Mouse (Mus musculus): ENCODE measurements around the gene Arhgef3. TPM values are rescaled to one million over a fixed set of nuclear protein-coding genes. Genes with fewer than 3 reads are reported as not detected.

Gene Arhgef3
- total and polyA plus RNA-seq, 3 experiments, result 11.1 to 27.8 (median 23.0) TPM

DNA sequence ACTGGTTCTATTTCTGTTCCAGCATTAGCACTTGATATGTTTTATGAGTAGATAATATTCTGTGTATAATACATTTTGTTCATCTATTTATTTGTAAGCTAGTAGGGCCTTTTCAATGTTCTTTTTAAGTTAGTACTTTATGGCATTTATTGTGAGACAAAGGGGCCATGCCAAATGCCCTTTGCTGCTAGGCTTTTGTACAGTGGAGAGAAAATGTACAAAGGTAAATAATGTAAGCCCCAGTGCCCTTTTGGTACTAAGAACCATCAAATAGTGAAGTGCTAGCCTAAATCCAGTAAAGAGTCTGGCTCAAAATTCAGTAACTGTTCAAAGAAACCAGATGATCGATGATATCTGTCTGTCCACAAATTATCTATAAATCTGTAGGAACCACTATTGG lies 307.6 kb downstream of the Arhgef3 start:
- no peak for DNase-seq
- Histone ChIP-seq H3K4me1 (ENCODE audit: control insufficient read depth, insufficient read depth, low read length) (no peaks in the 10 kb centered on the region), H3K79me2 (replicated peaks; ENCODE audit: control insufficient read depth, insufficient read depth, low read length) (no peaks in the 10 kb centered on the region), H3K4me3 (no peak overlapping the region), H3K27ac (no peak overlapping the region), H3K9ac (ENCODE audit: low read depth, low read length) (no peak overlapping the region), H3K27me3 (ENCODE audit: control insufficient read depth, insufficient read depth, low read length) (no peaks in the 10 kb centered on the region), H3K36me3 (ENCODE audit: control insufficient read depth, insufficient read depth, low read length) (no peaks in the 10 kb centered on the region)
- no peak for TF ChIP-seq POLR2A (IDR thresholded peaks at IDR 0.05; ENCODE audit: insufficient read depth, low read depth, low read length)
- TF ChIP-seq EP300 (IDR thresholded peaks at IDR 0.05; ENCODE audit: insufficient read depth, low read depth, low read length), result no peak
- no peak for TF ChIP-seq CTCF (IDR thresholded peaks at IDR 0.05)
- intact Hi-C loops (cut with DNase I), result loop anchor here (10.0 kb wide), 2 partner anchors 388 to 448 kb away; partner anchors contain the start of genes Appl1 and Il17rd
- 92% methylated on average over 1 of the region's 1 CpGs for WGBS

DNA sequence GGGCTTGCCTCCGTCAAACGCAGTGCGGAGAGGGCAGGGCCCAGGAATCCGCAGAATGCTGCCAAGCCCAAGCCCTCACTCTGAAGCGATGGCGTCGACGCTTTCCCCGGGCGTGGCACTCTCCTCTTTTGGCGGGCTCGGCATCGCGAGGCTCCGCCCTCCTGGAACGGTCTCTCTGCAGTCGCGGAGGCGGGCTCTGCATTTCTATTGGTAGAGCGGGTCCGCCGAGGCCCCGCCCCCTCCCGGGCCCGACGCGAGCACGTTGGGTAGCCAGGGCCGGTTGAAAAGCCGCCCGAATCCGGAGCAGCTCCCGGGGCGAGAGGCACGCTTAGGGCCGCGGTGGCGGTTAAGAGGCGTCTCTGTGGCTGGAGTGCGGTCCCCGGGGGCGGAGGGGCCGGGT lies 313.9 kb downstream of the Arhgef3 start, which contains the start of gene Fam208a:
Gene Fam208a (plus strand): TSS at position 262 of the 400 bp plus-strand sequence.
- no peaks in the 10 kb centered on the region for H3K79me2 ChIP-seq (replicated peaks; ENCODE audit: control insufficient read depth, insufficient read depth, low read length)
- peaks cover 10% of the 10 kb centered on the region for H3K36me3 ChIP-seq (ENCODE audit: control insufficient read depth, insufficient read depth, low read length)
- no peaks in the 10 kb centered on the region for H3K27me3 ChIP-seq (ENCODE audit: control insufficient read depth, insufficient read depth, low read length)
- H3K27ac ChIP-seq, result peak within 1 kb of the TSS; percentile 99
- TF ChIP-seq CTCF (IDR thresholded peaks at IDR 0.05), result no peak
- TF ChIP-seq EP300 (IDR thresholded peaks at IDR 0.05; ENCODE audit: insufficient read depth, low read depth, low read length), result peak; percentile 54; the same call in 1 of the 2 replicates
- TF ChIP-seq POLR2A (IDR thresholded peaks at IDR 0.05; ENCODE audit: insufficient read depth, low read depth, low read length), result peak; percentile 74
- peak; percentile 96 to 98 for DNase-seq
- H3K9ac ChIP-seq (ENCODE audit: low read depth, low read length), result peak within 1 kb of the TSS; percentile 86
- whole genome bisulfite sequencing, result 1% methylated on average over 42 of the region's 43 CpGs
- peaks cover 1% of the 10 kb centered on the region; the same call in 1 of the 2 replicates for H3K4me1 ChIP-seq (ENCODE audit: control insufficient read depth, insufficient read depth, low read length)
- H3K4me3 ChIP-seq, result peak within 1 kb of the TSS; percentile 78
- intact Hi-C loops (cut with DNase I), result loop anchor here (10.0 kb wide), 2 partner anchors 394 to 454 kb away; partner anchors contain the start of genes Appl1 and Il17rd

DNA sequence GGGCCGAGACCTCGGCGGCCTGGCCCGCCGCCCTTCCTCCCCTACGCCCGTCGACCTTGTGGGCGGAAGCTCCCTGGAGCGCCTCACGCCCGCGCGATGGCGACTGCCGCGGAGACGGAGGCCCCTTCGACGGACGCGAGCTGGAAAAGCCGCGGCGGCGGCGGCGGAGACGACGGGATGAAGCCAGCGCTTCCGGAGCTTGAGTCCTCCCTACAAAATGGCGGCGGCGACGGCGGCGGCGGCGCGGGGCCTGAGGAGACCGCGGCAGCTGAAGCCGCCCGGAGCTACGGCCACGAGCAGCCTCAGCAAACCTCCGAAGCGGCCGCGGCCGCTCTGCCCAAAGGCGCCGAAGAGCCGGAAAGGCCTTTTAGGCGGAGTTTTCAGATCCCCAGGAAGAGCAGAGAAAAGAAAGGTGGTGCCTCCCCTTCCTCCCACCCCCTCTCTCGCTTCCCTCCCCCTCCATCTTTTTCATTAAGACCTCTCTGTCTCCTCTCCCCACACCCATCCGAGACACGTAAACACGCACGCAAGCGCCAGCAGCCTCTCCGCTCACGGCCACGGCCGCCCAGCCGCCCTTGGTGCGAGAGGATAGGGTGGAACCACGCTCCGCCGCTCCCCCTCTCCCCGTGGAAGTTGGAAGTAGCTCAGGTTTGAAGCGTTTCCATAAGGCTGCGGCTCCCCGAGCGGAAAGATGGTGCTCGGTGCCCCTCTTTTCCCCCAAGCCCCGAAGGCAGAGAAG lies 314.4 kb downstream of the Arhgef3 start:
- Histone ChIP-seq H3K27ac (peak overlapping the region; percentile 99), H3K9ac (ENCODE audit: low read depth, low read length) (peak overlapping the region; percentile 86)

DNA sequence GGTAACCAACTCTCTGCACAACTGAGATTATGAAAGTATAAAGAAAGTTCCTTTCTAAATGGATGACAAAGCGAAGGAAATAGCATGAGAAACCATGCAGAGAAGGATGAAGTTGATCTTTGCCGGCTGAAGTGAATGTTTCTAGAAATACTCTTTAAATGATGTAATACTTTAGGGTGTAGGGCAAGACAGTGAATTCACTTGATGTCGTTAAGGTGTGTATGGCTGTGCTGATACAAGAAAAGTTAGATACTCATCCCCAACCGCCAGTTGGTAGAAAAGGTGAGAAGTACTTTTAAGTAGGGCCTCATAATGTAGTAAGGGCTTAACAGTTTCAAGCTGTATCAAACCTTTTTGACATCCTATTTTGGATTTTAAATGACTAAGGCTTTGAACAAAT lies 315.6 kb downstream of the Arhgef3 start:
- no peaks in the 10 kb centered on the region for H3K79me2 ChIP-seq (replicated peaks; ENCODE audit: control insufficient read depth, insufficient read depth, low read length)
- H3K4me3 ChIP-seq, result no peak overlapping the region
- H3K27me3 ChIP-seq (ENCODE audit: control insufficient read depth, insufficient read depth, low read length), result no peaks in the 10 kb centered on the region
- intact Hi-C loops (cut with DNase I), result no loop called here
- H3K4me1 ChIP-seq (ENCODE audit: control insufficient read depth, insufficient read depth, low read length), result peaks cover 1% of the 10 kb centered on the region; the same call in 1 of the 2 replicates
- TF ChIP-seq EP300 (IDR thresholded peaks at IDR 0.05; ENCODE audit: insufficient read depth, low read depth, low read length), result no peak
- no peak for TF ChIP-seq POLR2A (IDR thresholded peaks at IDR 0.05; ENCODE audit: insufficient read depth, low read depth, low read length)
- TF ChIP-seq CTCF (IDR thresholded peaks at IDR 0.05), result no peak
- peaks cover 17% of the 10 kb centered on the region for H3K36me3 ChIP-seq (ENCODE audit: control insufficient read depth, insufficient read depth, low read length)
- no peak overlapping the region for H3K27ac ChIP-seq
- no peak overlapping the region for H3K9ac ChIP-seq (ENCODE audit: low read depth, low read length)
- DNase-seq, result no peak
- 82% methylated on average over 4 of the region's 4 CpGs for WGBS

More for the DNA sequence above, 314.4 kb downstream of the Arhgef3 start:
- peaks cover 1% of the 10 kb centered on the region; the same call in 1 of the 2 replicates for H3K4me1 ChIP-seq (ENCODE audit: control insufficient read depth, insufficient read depth, low read length)
- intact Hi-C loops (cut with DNase I), result loop anchor here (10.0 kb wide), 2 partner anchors 394 to 454 kb away; partner anchors contain the start of genes Appl1 and Il17rd
- no peaks in the 10 kb centered on the region for H3K27me3 ChIP-seq (ENCODE audit: control insufficient read depth, insufficient read depth, low read length)
- H3K79me2 ChIP-seq (replicated peaks; ENCODE audit: control insufficient read depth, insufficient read depth, low read length), result no peaks in the 10 kb centered on the region
- H3K36me3 ChIP-seq (ENCODE audit: control insufficient read depth, insufficient read depth, low read length), result peaks cover 14% of the 10 kb centered on the region
- WGBS, result under 1% methylated on average over 75 of the region's 78 CpGs
- peak; percentile 65; the same call in 1 of the 2 replicates for TF ChIP-seq EP300 (IDR thresholded peaks at IDR 0.05; ENCODE audit: insufficient read depth, low read depth, low read length)
- no peak for TF ChIP-seq CTCF (IDR thresholded peaks at IDR 0.05)
- TF ChIP-seq POLR2A (IDR thresholded peaks at IDR 0.05; ENCODE audit: insufficient read depth, low read depth, low read length), result peak; percentile 61
- DNase-seq, result peak; percentile 87 to 90
- H3K4me3 ChIP-seq, result peak overlapping the region; percentile 78

DNA sequence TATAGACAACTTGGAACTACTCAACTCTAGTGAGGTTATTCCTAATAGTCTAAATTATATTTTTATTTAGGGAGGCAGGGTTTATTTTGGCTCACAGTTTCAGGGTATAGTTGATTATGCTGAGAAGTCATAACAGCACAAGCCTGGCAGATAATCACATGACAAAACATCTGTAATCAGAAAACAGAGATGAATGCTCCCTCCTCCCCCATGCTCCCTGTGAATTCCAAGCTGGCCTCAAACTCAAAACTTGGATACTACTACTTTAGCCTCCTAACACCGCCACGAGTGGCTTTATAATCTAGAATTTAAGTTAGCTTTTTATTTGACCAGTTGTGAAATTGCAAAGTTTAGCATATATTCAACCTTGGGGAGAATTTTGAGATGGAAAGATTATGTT lies 317.4 kb downstream of the Arhgef3 start:
- Histone ChIP-seq H3K9ac (ENCODE audit: low read depth, low read length) (no peak overlapping the region), H3K36me3 (ENCODE audit: control insufficient read depth, insufficient read depth, low read length) (peaks cover 21% of the 10 kb centered on the region), H3K27ac (no peak overlapping the region), H3K4me3 (no peak overlapping the region), H3K27me3 (ENCODE audit: control insufficient read depth, insufficient read depth, low read length) (no peaks in the 10 kb centered on the region), H3K79me2 (replicated peaks; ENCODE audit: control insufficient read depth, insufficient read depth, low read length) (no peaks in the 10 kb centered on the region), H3K4me1 (ENCODE audit: control insufficient read depth, insufficient read depth, low read length) (peaks cover 1% of the 10 kb centered on the region; the same call in 1 of the 2 replicates)
- DNase-seq, result no peak
- WGBS, result 97% methylated on average over 2 of the region's 2 CpGs
- intact Hi-C loops (cut with DNase I), result no loop called here
- TF ChIP-seq EP300 (IDR thresholded peaks at IDR 0.05; ENCODE audit: insufficient read depth, low read depth, low read length) (no peak), POLR2A (IDR thresholded peaks at IDR 0.05; ENCODE audit: insufficient read depth, low read depth, low read length) (no peak), CTCF (IDR thresholded peaks at IDR 0.05) (no peak)

DNA sequence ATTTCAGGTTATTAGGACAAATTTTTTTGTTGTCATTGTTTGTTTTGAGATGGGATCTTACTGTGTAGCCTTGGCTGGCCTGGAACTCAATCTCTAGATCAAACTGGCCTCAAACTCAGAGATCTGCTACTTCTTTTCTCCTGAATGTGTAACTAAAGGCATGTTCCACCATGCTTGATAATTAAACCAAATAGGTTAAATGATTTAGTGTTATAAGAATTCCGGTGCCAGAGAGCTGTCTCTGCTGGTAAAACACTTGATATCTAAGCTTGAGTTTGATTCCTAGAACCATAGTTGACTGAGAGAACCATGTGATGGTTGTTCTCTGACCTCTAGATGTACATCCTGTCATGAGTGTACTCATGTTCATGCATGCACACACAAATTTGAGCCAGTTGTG lies 321.4 kb downstream of the Arhgef3 start:
- no peak for DNase-seq
- H3K79me2 ChIP-seq (replicated peaks; ENCODE audit: control insufficient read depth, insufficient read depth, low read length), result no peaks in the 10 kb centered on the region
- WGBS, result 96% methylated on average over 1 of the region's 1 CpGs
- peaks cover 19% of the 10 kb centered on the region for H3K36me3 ChIP-seq (ENCODE audit: control insufficient read depth, insufficient read depth, low read length)
- H3K4me1 ChIP-seq (ENCODE audit: control insufficient read depth, insufficient read depth, low read length), result no peaks in the 10 kb centered on the region; the same call in 1 of the 2 replicates
- H3K9ac ChIP-seq (ENCODE audit: low read depth, low read length), result no peak overlapping the region
- intact Hi-C loops (cut with DNase I), result no loop called here
- no peak overlapping the region for H3K4me3 ChIP-seq
- no peaks in the 10 kb centered on the region for H3K27me3 ChIP-seq (ENCODE audit: control insufficient read depth, insufficient read depth, low read length)
- TF ChIP-seq POLR2A (IDR thresholded peaks at IDR 0.05; ENCODE audit: insufficient read depth, low read depth, low read length) (no peak), CTCF (IDR thresholded peaks at IDR 0.05) (no peak), EP300 (IDR thresholded peaks at IDR 0.05; ENCODE audit: insufficient read depth, low read depth, low read length) (no peak)
- no peak overlapping the region for H3K27ac ChIP-seq

Data from heart, adult 2 months (tissue).